Mouse (Mus musculus): ENCODE measurements at regions not wholly inside any gene's neighbourhood (a gene's known extent, or its start where the extent isn't known, plus 50 kb on each side); places are given as distances from the start of the nearest gene placed in this dataset.
A peak's percentile ranks its signal among the peaks of the same experiment; 100 is the strongest.

DNA sequence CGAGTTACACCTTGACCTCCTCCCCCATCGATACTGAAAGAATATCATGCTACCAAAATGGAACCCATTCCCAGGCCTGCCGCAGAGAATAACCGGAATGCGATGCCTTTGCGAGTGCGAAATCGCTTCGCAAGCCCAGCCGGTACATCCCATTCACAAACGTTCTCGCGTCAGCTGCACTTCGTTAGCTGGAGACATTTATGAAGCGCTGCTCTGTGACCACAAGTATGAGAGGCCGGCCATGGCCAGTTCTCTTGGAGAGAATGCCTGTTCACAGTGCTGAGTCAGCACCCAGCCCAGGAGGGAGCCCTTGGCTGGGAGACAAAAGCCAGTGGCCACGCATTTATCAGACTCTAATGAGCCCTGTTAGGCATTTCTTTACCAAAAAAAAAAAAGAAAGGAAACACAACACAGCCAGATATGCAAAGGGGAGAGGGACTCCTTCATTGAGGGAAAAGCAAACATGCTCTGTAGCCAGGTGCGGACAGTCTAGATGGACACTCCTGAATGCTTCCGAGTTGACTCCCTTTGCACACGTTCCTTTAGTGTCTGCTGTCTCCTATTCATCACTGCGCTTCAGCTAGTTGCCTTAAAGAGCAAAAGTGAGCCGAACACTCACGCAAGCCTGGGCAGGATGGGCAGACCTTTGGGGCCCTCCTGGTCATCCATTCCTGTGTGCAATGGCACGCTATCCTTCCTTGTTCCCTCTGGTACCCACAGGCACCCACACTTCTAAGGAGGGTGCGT lies 131.4 kb downstream of the Ackr3 start:
- Histone ChIP-seq H3K27ac (no peak overlapping the region; the same call in 1 of the 2 replicates), H3K27me3 (ENCODE audit: control insufficient read depth, insufficient read depth, low read length) (no peaks in the 10 kb centered on the region), H3K9ac (no peak overlapping the region), H3K4me3 (replicated peaks; ENCODE audit: low read length) (no peak overlapping the region), H3K4me1 (replicated peaks; ENCODE audit: control insufficient read depth, insufficient read depth, low read length) (peaks cover 12% of the 10 kb centered on the region; the same call in 1 of the 2 replicates), H3K36me3 (replicated peaks; ENCODE audit: control insufficient read depth, insufficient read depth) (no peaks in the 10 kb centered on the region), H3K4me2 (replicated peaks) (0 out of 2 replicates have a peak overlapping the region, but pooled peaks have one; percentile 13), H3K9me3 (ENCODE audit: control insufficient read depth, low read length) (no peaks in the 10 kb centered on the region)
- ATAC-seq (ENCODE audit: low FRiP score): peak; percentile 55; the same call in 1 of the 2 replicates
- WGBS: 42% methylated on average over 25 of the region's 25 CpGs
- DNase-seq (ENCODE audit: low spot score): no peak

DNA sequence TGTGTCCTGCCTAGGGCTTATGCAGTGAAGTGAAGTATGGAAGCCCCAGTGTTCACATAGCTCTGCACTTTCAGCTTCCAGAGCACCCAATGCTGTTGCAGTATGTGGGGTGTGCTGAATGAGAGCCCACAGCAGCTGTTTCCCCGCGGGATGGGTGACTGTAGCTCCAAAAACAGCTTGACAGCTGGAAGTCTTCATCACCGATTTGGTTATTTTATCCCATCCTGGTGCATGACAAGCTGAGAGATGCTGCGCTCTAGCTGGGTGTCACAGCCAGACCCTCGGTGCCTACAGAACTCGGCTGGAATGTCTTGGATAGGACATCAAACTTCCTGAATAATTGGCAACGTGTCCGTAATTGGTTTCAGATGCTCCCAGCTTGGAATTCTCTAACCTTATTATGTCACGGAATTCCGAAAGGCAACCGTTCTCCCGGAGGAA lies 134.1 kb downstream of the Ackr3 start:
- ATAC-seq (ENCODE audit: low FRiP score): no peak

DNA sequence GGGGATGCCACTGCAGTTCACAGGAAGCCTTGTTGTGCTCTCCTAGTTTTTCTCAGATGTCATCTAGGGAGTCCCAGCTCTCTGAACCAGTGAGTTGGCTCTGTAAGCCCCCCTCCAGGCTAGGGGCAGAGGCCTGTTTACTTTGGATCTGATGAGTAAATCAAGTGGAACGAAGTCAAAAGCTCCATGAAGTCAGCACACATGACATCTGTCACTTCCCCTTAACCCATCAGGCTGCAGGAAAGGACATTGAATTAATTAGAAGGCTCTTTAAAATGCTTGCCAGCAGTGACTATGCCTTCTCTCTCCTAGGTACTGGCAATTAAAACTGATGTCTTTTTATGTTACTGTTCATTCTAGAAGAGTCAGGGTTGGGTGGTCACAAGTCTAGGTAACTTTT lies 138.6 kb downstream of the Ackr3 start:
- no peaks in the 10 kb centered on the region for H3K4me1 ChIP-seq (replicated peaks; ENCODE audit: control insufficient read depth, insufficient read depth, low read length)
- no peaks in the 10 kb centered on the region for H3K36me3 ChIP-seq (replicated peaks; ENCODE audit: control insufficient read depth, insufficient read depth)
- ATAC-seq (ENCODE audit: low FRiP score) (no peak; the same call in 1 of the 2 replicates), DNase-seq (ENCODE audit: low spot score) (no peak)
- H3K9ac ChIP-seq: no peak overlapping the region
- H3K27ac ChIP-seq: no peak overlapping the region
- no peaks in the 10 kb centered on the region for H3K27me3 ChIP-seq (ENCODE audit: control insufficient read depth, insufficient read depth, low read length)
- WGBS: 8% methylated on average over 1 of the region's 1 CpGs
- H3K4me2 ChIP-seq (replicated peaks): no peak overlapping the region
- H3K9me3 ChIP-seq (ENCODE audit: control insufficient read depth, low read length): no peaks in the 10 kb centered on the region
- no peak overlapping the region for H3K4me3 ChIP-seq (replicated peaks; ENCODE audit: low read length)

More for the DNA sequence above, 134.1 kb downstream of the Ackr3 start:
- H3K9me3 ChIP-seq (ENCODE audit: control insufficient read depth, low read length): no peaks in the 10 kb centered on the region
- peaks cover 12% of the 10 kb centered on the region; the same call in 1 of the 2 replicates for H3K4me1 ChIP-seq (replicated peaks; ENCODE audit: control insufficient read depth, insufficient read depth, low read length)
- no peak overlapping the region for H3K4me2 ChIP-seq (replicated peaks)
- H3K27me3 ChIP-seq (ENCODE audit: control insufficient read depth, insufficient read depth, low read length): no peaks in the 10 kb centered on the region
- no peak overlapping the region for H3K9ac ChIP-seq
- no peak overlapping the region for H3K4me3 ChIP-seq (replicated peaks; ENCODE audit: low read length)
- H3K36me3 ChIP-seq (replicated peaks; ENCODE audit: control insufficient read depth, insufficient read depth): no peaks in the 10 kb centered on the region
- 84% methylated on average over 12 of the region's 12 CpGs for WGBS
- H3K27ac ChIP-seq: no peak overlapping the region
- no peak for DNase-seq (ENCODE audit: low spot score)

DNA sequence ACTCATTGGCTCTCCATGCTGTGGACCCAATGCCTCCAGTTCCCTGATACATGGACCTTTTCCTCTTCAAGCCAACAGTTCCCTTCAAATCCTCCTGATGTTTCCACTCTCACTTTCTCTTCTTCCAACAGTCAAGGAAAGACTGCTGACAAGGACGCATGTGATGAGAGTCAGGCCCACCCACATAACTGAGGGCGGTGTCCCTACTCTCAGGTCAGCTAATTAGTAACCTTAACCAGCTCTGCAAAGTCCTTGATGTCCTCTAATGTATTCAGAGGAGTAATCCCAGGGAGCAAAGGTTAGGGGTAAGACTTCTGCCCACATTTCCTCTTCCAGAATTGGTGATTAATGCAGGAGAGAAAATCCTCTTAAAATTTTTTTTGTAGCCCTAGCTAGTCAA lies 139.7 kb downstream of the Ackr3 start:
- no peaks in the 10 kb centered on the region for H3K9me3 ChIP-seq (ENCODE audit: control insufficient read depth, low read length)
- no peak overlapping the region for H3K27ac ChIP-seq
- no peak overlapping the region for H3K9ac ChIP-seq
- 82% methylated on average over 2 of the region's 2 CpGs for WGBS
- H3K4me1 ChIP-seq (replicated peaks; ENCODE audit: control insufficient read depth, insufficient read depth, low read length): no peaks in the 10 kb centered on the region
- H3K36me3 ChIP-seq (replicated peaks; ENCODE audit: control insufficient read depth, insufficient read depth): no peaks in the 10 kb centered on the region
- no peak overlapping the region for H3K4me2 ChIP-seq (replicated peaks)
- no peaks in the 10 kb centered on the region for H3K27me3 ChIP-seq (ENCODE audit: control insufficient read depth, insufficient read depth, low read length)
- ATAC-seq (ENCODE audit: low FRiP score): no peak
- DNase-seq (ENCODE audit: low spot score): no peak
- H3K4me3 ChIP-seq (replicated peaks; ENCODE audit: low read length): no peak overlapping the region

DNA sequence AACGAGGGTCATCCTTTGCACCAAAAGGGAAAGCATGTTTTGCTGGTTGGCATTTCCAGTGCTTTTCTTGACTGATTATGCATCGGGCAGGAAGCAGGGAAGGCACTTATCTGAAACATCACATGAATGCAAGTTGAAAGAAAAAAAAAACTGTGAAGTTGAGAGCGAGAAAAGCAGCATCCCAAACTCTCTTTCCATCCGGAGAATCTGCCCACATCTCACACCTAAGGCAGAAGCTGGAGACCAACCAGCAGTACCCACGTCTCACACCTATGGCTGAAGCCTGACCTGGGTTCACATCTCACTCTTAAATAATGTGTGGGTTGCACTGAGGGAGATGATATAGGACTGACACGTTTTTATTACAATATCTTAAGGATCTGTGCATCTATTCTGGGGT lies 143.3 kb downstream of the Ackr3 start:
- Histone ChIP-seq H3K4me2 (replicated peaks) (no peak overlapping the region), H3K4me1 (replicated peaks; ENCODE audit: control insufficient read depth, insufficient read depth, low read length) (no peaks in the 10 kb centered on the region), H3K27me3 (ENCODE audit: control insufficient read depth, insufficient read depth, low read length) (no peaks in the 10 kb centered on the region), H3K36me3 (replicated peaks; ENCODE audit: control insufficient read depth, insufficient read depth) (no peaks in the 10 kb centered on the region), H3K27ac (no peak overlapping the region), H3K4me3 (replicated peaks; ENCODE audit: low read length) (no peak overlapping the region), H3K9me3 (ENCODE audit: control insufficient read depth, low read length) (no peaks in the 10 kb centered on the region), H3K9ac (no peak overlapping the region)
- no peak for ATAC-seq (ENCODE audit: low FRiP score)
- no peak for DNase-seq (ENCODE audit: low spot score)
- WGBS: 82% methylated on average over 6 of the region's 6 CpGs

DNA sequence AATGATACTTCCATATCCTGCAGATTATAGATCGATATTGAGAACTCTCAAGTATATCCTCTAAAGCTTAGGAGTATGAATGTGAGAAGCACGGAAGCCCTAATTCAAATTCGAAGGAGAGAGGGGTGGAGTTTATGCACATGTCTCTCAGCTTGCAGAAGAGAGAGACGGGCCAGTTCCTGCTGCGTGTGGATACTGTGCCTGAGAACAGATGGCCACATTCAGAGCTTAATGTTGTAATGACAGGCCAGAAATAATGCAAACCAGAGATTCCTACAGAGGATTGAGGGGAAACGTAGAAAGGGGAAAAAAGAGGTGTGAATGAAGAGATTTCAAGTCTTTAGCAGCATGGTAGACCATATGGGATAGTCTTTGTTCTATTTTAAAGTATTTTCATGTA lies 145.8 kb downstream of the Ackr3 start:
- no peak overlapping the region for H3K4me2 ChIP-seq (replicated peaks)
- H3K27ac ChIP-seq: no peak overlapping the region
- H3K9me3 ChIP-seq (ENCODE audit: control insufficient read depth, low read length): no peaks in the 10 kb centered on the region
- WGBS: 39% methylated on average over 6 of the region's 6 CpGs
- no peak overlapping the region for H3K4me3 ChIP-seq (replicated peaks; ENCODE audit: low read length)
- no peaks in the 10 kb centered on the region for H3K4me1 ChIP-seq (replicated peaks; ENCODE audit: control insufficient read depth, insufficient read depth, low read length)
- no peak overlapping the region for H3K9ac ChIP-seq
- no peaks in the 10 kb centered on the region for H3K27me3 ChIP-seq (ENCODE audit: control insufficient read depth, insufficient read depth, low read length)
- no peaks in the 10 kb centered on the region for H3K36me3 ChIP-seq (replicated peaks; ENCODE audit: control insufficient read depth, insufficient read depth)
- ATAC-seq (ENCODE audit: low FRiP score): no peak
- DNase-seq (ENCODE audit: low spot score): no peak

DNA sequence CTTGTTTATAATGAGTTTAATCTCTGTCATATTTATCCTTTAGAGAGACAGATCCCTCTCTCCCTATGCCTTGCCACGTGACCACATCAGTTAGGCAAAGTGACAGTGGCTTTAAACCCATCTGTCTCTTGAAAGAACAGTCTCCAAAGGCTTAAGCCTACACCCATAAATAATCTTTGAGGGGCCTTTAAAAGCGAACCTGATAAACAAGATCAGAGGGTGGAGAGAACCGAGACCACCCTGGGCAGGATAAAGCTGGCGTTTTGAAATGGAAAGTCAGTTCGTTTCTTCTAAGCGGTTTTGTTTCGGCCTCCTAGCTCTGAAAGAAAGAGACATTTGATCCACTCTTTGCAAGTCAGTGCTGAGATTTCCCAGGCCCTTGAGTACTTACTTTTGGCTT lies 149.5 kb downstream of the Ackr3 start:
- no peak for DNase-seq (ENCODE audit: low spot score)

DNA sequence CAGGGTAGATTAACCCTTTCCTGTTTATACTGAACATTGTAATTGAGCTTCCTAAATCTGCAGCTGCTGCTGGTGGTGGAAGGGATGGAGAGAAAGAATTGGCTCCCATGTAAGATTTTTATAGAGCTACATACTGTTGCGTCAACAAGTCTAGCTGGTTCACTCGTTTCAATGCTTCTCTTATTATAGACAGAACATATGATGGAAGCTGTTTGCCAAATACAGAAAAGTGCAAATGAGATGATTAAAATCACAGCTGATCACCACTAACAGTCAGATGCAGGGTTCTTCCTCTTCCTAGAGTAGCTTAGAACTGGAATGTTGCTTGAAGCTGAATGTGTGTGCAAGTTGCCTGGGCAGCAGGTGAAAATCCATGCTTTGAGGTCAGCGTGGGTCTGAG lies 152.8 kb downstream of the Ackr3 start:
- Histone ChIP-seq H3K27me3 (ENCODE audit: control insufficient read depth, insufficient read depth, low read length) (no peaks in the 10 kb centered on the region), H3K4me3 (replicated peaks; ENCODE audit: low read length) (no peak overlapping the region), H3K27ac (no peak overlapping the region), H3K4me2 (replicated peaks) (no peak overlapping the region), H3K4me1 (replicated peaks; ENCODE audit: control insufficient read depth, insufficient read depth, low read length) (no peaks in the 10 kb centered on the region), H3K9me3 (ENCODE audit: control insufficient read depth, low read length) (no peaks in the 10 kb centered on the region), H3K36me3 (replicated peaks; ENCODE audit: control insufficient read depth, insufficient read depth) (no peaks in the 10 kb centered on the region), H3K9ac (no peak overlapping the region)
- ATAC-seq (ENCODE audit: low FRiP score) (no peak), DNase-seq (ENCODE audit: low spot score) (no peak)
- 86% methylated on average over 3 of the region's 3 CpGs for WGBS

More for the DNA sequence above, 149.5 kb downstream of the Ackr3 start:
- H3K4me1 ChIP-seq (replicated peaks; ENCODE audit: control insufficient read depth, insufficient read depth, low read length): no peaks in the 10 kb centered on the region
- H3K9me3 ChIP-seq (ENCODE audit: control insufficient read depth, low read length): no peaks in the 10 kb centered on the region
- 18% methylated on average over 7 of the region's 7 CpGs for whole genome bisulfite sequencing
- no peaks in the 10 kb centered on the region for H3K27me3 ChIP-seq (ENCODE audit: control insufficient read depth, insufficient read depth, low read length)
- no peak overlapping the region for H3K27ac ChIP-seq
- H3K36me3 ChIP-seq (replicated peaks; ENCODE audit: control insufficient read depth, insufficient read depth): no peaks in the 10 kb centered on the region
- no peak for ATAC-seq (ENCODE audit: low FRiP score)
- no peak overlapping the region for H3K9ac ChIP-seq
- H3K4me3 ChIP-seq (replicated peaks; ENCODE audit: low read length): no peak overlapping the region
- no peak overlapping the region for H3K4me2 ChIP-seq (replicated peaks)

DNA sequence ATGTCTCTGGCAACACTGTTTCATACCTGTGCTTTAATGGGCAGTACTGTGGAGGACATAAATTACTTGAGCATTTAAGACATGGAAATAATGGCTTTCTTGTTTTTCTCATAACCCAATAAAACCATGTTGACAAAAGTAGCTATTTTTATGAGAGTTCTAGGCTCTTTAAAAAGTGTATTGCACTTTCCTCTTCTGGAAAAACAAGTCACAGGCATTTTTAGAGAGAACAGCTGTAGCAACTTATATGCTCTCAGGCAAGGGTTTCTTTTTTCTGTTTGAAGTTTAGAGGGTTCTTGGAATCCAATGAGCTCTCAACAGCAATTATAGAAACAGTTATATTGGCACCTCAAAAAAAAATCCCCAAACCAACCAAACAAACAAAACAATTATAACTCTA lies 153.6 kb downstream of the Ackr3 start:
- no peaks in the 10 kb centered on the region for H3K36me3 ChIP-seq (replicated peaks; ENCODE audit: control insufficient read depth, insufficient read depth)
- H3K27me3 ChIP-seq (ENCODE audit: control insufficient read depth, insufficient read depth, low read length): no peaks in the 10 kb centered on the region
- H3K27ac ChIP-seq: no peak overlapping the region
- H3K9ac ChIP-seq: no peak overlapping the region
- H3K4me3 ChIP-seq (replicated peaks; ENCODE audit: low read length): no peak overlapping the region
- H3K9me3 ChIP-seq (ENCODE audit: control insufficient read depth, low read length): no peaks in the 10 kb centered on the region
- ATAC-seq (ENCODE audit: low FRiP score): no peak
- DNase-seq (ENCODE audit: low spot score): no peak
- H3K4me2 ChIP-seq (replicated peaks): no peak overlapping the region
- no peaks in the 10 kb centered on the region for H3K4me1 ChIP-seq (replicated peaks; ENCODE audit: control insufficient read depth, insufficient read depth, low read length)

DNA sequence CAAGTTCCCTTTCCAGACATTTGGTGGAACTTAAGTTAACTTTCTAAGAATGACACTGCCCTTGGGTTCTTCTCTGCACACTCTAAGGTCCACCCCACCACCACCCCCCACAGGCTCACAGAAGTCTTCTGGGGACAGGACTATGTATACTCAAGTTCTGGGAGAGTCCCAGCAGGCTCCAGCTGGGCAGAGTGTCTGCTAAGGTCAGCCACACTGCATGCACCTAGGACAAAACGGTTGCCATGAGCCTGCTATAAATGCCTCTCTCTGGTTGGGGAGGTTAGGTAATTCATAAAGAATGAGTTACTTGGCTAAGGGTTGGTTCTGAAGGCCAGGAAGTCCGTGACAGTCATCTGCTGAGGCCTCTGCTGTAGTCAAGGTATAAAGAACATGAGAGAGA lies 155.2 kb downstream of the Ackr3 start:
- Histone ChIP-seq H3K27ac (no peak overlapping the region), H3K4me1 (replicated peaks; ENCODE audit: control insufficient read depth, insufficient read depth, low read length) (no peaks in the 10 kb centered on the region), H3K9me3 (ENCODE audit: control insufficient read depth, low read length) (no peaks in the 10 kb centered on the region), H3K36me3 (replicated peaks; ENCODE audit: control insufficient read depth, insufficient read depth) (no peaks in the 10 kb centered on the region), H3K4me2 (replicated peaks) (no peak overlapping the region), H3K4me3 (replicated peaks; ENCODE audit: low read length) (no peak overlapping the region), H3K9ac (no peak overlapping the region), H3K27me3 (ENCODE audit: control insufficient read depth, insufficient read depth, low read length) (no peaks in the 10 kb centered on the region)
- WGBS: 85% methylated on average over 2 of the region's 2 CpGs
- ATAC-seq (ENCODE audit: low FRiP score): no peak
- DNase-seq (ENCODE audit: low spot score): no peak
